Mouse (Mus musculus) testis, adult 2 months (tissue): ENCODE results near the gene Tmem107.

ENCODE experiments used
- CTCF ChIP-seq: fragments of 200-500 bp; IDR thresholded peaks from 2 replicates; pipeline ENCODE4 v1.5.1; 2012; ENCODE audit warnings: low read depth, mild to moderate bottlenecking, inconsistent platforms, low read length, moderate library complexity; ENCODE audit not compliant: control insufficient read depth, insufficient read depth, insufficient replicate concordance
- POLR2A ChIP-seq: fragments of 200-500 bp; IDR thresholded peaks from 2 replicates; pipeline ENCODE4 v1.6.1; 2012; ENCODE audit warnings: low read depth, mild to moderate bottlenecking, inconsistent platforms, low read length, moderate library complexity; ENCODE audit not compliant: control insufficient read depth

DNA sequence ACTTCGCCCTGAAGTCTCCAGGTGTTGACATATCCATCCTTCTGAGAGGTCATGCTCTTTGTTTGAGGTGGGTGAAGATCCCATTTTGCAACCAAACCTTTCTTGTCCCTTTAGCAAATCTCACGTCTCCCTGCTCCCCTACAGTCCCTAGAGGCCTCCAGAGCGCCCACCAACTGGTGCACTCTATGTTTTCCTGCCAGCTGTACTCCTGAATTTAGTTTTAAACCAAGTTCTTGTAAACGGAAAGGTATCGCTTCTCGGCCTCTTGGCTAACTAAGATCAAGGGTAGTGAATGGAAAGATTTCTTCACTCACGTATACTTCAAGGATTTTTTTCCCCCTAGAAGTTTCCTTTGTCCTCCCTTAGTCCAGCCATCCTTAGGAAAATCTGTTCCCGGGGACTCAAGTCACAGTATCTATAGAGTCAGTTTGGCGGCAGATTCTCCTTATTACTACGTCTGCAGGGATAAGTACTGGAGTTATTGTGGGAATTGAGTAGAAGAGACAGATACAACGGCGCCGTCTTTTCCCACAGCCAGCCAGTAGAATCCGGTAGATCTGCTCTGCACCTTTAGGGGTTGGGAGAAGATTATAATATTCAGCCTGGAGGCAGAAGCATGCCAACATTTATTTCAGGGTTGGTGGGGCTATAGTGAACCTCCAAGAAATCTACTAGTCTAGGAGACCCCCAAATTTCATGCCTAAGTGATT, 49.0 kb downstream of the Tmem107 start:
- TF ChIP-seq CTCF (no peak), POLR2A (no peak)
